Mouse (Mus musculus) left cerebral cortex, postnatal 4 days (tissue): ENCODE results near the gene Eif4a1. TPM values are rescaled to one million over a fixed set of nuclear protein-coding genes. Genes with fewer than 3 reads are reported as not detected.

Source experiments
- DNase-seq: peaks from one replicate; pipeline ENCODE4 v3.0.0-alpha.2; 2022
- intact Hi-C: fragments of 180-260 bp; cut with DNase I; formaldehyde crosslinking; loops from one replicate; pipeline ENCODE4 v1.15.1; 2025
- total RNA-seq, 2 experiments: library from RNA; stranded (reverse); gene quantifications; 2 replicates each; pipeline ENCODE4 v1.2.3; 2021

Gene Eif4a1
- total RNA-seq, 2 experiments from 2014 or later = 661 to 680 TPM

DNA sequence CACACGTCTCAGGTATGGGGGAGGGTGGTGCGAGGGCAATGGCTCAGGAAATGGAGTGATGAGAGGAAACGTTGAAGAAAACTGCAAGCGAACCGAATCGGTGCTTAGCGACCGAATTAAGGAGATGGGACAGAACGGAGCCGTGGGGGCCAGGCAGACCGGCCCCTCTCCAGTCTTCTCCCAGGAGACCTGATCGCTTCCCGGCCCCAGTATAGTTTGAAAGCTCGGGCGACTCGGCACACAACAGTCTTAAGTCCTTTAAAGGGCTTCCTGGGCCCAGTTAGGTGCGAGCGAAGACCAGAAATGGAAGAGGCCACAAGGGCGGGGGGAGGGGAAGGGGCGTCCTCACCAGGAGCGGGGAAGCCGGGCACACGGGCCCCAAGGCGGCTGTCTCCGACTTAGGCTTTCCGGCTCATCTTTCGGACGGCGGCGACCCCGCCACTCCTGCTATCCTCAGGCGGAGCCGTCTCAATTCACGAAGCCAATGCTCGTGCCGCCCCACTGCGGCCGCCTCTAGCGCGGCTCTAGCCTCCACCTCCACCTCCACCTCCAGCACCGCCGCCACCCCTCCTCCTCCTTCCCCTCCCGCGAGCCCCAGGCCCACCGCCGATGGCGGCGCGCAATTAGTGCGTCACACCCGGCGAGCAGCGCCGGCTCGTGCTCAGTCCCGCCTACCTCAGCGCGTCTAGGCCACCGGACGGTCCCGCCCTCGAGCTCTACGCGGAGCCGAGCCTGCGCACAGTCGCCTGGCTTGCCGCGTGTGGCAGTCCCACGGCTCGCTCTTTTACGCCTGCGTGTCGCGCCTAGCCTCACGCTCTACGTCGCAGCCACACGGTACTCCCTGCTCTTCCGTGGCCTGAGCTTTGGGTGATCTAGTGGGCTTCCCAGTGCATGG is 9.3 kb upstream of the Eif4a1 start, which contains the start of gene Senp3:
TSS of gene Senp3 (minus strand) at position 771 of the 895 bp plus-strand sequence.
- intact Hi-C loops = loop anchor here (5.0 kb wide), 1 partner anchor 76 kb away; the partner anchor contains the start of gene Polr2a
- peak; percentile 98 for DNase-seq

DNA sequence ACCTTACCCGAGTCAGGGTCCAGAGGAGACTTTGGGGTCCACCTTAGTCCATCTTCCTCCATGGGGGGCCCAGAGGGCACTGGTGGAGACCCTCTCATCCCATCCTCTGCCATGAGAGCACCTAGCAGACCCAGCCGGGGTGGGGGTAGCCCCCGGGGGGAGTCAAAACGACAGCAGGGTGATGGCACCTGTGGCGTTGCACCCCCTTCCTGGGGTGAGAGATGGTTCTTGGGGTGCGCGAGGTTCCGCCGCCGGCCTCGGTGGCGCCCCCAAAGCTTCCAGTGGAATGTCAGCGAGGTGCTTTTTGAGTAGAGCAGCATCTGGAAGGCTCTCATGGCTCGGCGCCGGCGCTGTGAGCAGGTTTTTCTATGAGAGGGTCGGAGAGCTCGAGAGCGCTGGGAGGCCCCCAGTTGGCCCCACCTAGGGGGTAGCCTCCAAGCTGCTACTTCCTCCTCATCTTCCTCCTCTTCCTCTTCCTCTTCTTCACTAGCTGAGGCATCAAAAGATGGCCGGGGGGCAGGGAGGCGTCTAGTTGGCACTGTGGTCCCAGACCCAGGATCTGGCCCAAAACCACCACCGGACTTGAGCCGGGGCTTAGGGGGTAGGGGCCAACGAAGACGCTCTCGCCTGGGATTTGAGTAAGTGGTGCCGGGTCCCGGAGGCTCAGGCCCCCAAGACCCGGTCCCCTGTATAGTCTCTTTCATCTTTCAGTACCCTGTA is 8.1 kb upstream of the Eif4a1 start:
- DNase-seq = no peak
- intact Hi-C loops = loop anchor here (5.0 kb wide), 1 partner anchor 77 kb away; the partner anchor contains the start of gene Polr2a

DNA sequence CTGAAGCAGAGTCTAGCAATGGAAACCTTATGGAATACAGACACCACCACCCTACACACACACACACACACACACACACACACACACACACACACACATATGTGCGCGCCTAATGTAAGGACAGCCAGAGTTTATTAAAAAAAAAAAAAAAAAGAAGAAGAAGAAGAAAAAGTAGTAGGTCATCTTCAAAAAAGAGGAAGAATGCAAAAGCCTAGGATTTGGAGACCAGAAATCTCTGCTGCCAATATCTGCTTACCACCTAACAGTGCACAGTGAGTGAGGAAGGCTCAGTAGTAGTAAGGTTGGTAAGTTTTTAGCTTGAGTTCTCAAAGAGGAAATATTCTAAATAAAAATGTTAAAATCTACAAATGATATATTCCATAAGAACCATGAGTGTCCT is 6.9 kb upstream of the Eif4a1 start:
- intact Hi-C loops = no loop called here
- DNase-seq = no peak

DNA sequence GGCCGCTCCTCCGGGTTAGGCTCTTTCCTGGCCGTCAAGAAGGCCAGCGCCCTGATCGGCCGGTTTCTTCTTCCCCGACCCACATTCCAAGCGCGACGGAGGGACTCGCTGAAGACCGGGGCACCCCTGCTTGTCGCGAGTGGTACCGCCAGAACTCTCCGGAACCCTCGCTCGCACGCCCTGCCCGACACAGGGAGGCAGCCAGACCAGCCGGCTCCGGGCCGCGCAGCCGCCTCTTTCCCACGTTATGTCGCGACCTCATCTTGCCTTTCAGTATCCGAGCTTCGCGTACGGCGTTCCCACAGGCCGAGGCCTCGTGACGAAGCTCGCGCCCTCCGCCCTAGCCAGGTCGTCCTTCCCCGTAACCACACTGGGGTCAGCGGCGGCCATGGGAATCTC is 498 bp downstream of the Eif4a1 start:
- DNase-seq = no peak
- intact Hi-C loops = no loop called here

DNA sequence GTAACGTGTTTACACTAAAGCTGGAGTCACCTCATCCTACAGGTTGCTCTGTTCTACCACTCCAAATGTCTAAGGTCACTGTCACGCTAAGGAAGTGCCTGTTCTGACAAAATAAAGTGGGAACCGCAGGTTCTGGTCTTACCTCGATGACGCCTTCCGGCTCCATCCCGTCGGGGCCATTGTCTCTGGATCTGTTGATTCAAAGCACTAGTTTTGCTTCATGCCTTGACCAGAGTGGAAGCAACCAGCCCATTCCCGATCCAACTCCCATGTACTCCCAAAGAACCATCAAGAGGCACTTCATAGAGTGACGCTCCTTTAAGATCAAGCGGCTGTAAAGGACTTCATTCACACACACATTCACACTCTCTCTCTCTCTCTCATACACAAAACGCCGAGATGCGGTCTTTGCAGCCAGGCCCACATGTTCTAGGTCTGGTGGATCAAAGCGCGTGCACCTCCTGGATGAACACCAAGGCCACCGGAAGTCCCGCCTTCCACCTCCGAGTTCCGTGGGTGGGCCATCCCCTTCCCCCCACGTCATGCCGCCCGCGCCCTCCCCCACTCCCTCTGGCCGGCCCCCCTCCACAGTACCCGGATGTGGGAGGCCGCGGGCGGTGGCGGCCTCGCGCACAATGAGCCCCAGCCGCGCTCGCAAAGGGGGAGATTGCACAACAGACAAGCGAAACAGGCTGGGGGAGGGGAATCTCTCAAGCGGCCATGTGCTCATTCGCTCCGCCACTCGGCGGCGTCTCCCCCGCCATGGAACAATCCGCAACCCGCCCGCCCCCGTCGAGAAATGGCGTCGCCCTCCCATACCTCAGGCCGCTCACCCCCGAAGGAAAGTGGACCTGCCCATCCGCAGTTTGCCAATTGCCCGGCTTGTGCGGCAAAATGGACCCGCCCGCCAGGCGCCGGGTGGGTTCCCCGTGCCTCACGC is 1.2 kb downstream of the Eif4a1 start:
- intact Hi-C loops = no loop called here
- DNase-seq = peak; percentile 97

DNA sequence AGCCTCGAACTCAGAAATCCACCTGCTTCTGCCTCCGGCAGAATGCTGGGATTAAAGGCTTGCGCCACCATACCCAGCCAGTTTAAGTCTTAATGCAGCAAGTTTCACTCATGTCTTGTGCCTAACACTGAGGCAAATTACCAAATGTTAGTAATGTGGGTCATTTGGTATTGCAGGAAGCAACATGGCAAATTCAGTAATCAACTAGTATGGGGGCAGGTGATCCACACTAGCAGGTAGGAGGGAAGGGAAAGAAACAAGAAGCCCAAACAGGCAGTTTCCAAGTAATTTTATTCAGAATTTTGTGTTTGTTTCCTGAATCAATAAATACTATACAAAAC is 5.6 kb downstream of the Eif4a1 start:
- intact Hi-C loops = no loop called here
- no peak for DNase-seq

DNA sequence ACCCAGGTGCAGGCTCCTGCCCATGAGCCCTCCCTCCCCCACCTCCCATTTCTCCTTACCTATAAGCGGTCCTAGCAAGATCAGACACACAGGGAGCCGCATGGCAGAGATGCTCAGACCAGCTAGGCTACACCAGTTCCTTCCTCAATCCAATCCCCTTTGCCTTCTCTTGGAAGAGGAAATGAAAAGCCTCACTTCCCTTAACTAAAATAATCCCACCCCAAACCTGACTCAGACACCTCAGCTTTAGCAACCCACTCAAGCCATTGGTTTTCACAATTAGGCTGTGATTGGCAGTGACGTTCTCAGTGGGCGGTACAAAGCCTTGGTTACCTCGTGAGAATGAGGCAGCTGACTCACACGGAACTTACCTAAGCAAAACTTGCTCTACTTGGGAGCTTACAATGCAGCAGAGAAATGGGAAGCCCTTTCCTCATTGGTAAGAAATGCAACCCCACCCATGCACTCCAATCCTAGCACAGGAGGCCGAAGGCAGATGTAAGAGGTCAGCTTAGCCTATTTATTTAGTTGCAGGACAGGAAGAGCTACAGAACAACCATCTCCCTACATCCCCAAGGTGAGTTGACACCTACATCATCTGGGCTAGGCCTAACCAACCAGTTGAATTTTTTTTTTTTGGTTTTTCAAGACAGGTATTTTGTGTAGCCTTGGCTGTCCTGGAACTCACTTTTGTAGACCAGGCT is 6.1 kb downstream of the Eif4a1 start, which contains the start of gene Cd68:
TSS of gene Cd68 (minus strand) at position 193 of the 704 bp plus-strand sequence.
- intact Hi-C loops = no loop called here
- DNase-seq = no peak

DNA sequence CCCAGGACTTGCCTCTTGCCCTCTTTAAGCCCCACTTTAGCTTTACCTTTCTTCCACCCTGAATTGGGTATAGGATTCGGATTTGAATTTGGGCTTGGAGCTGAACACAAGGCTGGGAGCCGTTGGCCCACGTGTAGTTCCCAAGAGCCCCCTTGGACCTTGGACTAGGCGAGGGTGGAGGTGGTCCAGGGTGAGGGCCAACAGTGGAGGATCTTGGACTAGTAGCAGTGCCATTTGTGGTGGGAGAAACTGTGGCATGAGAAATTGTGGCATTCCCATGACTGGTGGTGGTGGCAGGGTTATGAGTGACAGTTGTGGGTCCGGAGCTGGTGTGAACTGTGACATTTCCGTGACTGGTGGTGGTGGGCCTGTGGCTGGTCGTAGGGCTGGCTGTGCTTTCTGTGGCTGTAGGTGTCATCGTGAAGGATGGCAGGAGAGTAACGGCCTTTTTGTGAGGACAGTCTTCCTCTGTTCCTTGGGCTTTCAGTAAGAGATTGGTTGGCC is 6.7 kb downstream of the Eif4a1 start:
- no peak for DNase-seq
- intact Hi-C loops = no loop called here

DNA sequence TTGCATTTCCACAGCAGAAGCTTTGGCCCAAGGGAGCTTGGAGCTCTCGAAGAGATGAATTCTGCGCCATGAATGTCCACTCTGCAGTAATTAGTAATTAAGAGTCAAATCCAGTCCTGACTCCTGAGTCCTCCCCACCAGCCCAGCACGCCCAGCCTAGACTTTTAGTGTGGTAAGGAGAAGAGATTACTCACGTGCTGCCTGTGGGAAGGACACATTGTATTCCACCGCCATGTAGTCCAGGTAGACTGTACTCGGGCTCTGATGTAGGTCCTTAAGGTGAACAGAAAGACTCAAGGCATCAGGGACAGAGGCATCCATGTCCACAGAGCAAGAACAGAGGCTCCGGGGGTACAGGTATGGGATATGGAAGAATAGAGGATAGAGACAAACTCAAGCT is 7.4 kb downstream of the Eif4a1 start:
- intact Hi-C loops = no loop called here
- no peak for DNase-seq

DNA sequence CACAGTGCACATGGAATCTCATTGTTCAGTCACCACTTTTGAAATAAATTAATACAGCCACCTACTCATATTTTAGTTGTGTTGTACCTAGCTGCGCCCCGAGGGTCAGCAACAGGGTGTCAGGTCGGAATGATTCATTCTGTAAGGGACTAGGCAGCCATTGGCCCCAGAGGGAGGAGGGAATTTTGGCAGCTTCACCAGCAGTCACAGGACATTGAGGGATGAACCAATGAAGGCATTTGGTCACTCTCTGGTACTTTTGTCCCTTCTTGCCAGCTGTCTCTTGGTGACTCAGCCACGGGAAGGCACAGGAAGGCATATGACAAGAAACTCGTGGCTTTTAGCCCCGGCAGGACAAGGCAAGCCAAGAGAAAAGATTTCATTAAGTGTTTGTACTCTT is 8.4 kb downstream of the Eif4a1 start:
- intact Hi-C loops = no loop called here
- no peak for DNase-seq

DNA sequence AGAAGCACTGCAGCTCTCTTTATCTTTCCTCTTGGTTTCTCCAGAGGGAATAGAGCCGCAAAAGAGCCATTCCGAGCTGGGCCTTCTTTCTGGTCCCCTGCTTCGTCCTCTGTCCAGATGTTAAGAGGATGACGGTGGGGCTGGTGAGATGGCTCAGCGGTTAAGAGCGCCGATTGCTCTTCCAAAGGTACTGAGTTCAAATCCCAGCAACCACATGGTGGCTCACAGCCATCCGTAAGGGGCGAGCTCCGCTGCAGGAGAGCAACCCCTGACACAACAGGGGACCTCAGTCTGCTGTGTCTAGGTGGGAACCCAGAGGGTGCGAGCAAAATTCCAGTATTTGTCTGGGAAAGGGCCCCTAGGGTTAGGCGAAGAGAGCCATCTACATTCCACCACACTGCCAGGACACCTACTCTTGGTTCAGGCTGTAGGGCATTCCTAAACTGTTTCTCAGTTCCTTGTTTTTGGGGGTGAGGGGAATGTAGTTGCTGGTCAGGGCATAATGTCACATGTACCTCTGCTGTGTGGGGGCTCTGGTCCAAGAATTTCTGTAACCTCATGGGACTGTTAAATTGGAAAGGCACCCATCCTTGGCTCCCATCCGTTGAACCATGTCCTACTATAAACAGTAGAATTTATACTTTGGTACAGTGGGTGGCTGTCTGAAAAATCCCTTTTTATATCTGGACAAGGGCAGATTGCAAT is 9.1 kb downstream of the Eif4a1 start:
- DNase-seq = no peak
- intact Hi-C loops = no loop called here

DNA sequence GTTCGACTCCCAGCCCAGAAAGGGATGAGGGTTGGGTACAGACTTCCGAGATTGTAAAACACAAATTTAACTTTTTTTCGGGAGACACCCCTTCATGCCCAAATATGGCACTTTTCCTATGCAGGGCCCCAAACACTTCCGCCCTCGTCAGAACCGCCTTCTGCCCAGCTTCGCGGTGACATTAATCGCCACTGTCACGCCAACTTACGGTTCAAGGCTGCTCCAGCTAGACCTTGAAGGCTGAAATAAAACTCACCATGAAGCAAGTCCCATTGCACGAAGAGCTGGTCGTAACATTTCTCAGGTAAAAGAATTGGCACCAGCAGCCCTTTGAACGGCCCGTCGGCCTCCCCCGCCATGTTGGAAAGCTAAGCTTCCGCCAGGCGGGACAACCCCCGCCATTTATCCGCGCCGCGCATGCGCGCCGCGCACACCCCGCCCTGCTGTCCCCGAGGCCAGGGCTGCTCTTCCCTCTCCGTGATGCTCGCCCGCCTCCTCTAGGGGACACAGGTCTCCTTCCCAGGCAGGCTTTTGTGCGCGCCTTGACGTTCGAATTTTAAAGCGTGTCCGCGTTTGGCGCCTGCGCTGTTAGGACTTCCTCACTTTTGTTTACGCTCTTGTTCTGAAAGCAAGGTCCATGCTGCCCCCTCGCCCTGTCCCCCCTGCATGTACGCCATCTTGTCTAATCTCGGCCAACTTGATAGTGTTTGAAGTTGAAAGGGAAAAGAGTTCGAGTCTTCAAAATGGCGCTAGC is 9.8 kb downstream of the Eif4a1 start, which contains the start of gene Mpdu1:
TSS of gene Mpdu1 (minus strand) at position 430 of the 754 bp plus-strand sequence.
- intact Hi-C loops = no loop called here
- peak; percentile 97 for DNase-seq

DNA sequence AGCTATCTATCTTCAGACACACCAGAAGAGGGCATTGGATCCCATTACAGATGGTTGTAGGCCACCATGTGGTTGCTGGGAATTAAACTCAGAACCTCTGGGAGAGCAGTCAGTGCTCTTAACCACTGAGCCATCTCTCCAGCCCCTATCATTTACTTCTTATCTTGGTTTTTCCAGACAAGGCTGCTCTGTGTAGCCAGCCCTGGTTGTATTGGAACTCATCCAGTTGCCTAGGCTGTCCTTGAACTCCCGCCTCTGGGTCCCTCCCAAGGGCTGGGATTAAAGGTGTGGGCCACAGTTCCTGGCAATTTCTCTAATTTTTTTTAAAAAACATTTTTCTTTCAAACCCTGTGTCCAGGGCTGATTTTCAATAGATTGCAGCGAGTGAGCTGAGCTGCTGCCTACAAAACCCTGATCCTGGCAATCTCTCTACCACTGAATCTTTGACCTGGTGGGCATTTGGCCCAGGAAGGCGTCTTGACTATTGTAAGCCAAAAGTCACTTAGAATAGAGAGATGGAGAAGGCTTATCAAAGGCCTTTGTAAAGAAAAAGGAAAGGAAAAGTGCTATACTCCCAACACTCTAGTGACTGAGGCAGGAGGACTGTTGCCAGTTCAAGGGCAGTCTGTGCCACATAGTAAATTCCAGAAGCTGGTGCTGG is 10.9 kb downstream of the Eif4a1 start:
- intact Hi-C loops = no loop called here
- no peak for DNase-seq

DNA sequence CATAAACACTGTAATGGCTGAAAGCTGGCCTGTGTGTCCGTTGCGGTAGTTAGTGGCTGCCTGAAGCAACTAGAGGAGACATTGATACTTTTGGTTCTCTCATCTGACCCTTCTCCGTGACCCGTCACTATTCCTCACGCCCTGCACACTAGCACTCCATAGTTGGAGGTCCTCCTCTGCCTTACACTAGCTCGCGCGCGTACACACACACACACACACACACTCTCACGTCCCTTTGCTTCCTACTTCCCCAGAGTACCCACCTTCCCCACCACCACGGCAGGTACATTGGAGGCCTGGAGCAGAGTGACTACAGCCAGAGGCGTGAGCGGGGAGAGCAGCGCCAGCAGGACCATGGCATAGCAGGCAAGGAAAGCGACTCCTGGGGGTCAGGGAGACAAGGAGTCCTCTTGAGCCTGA is 14.8 kb downstream of the Eif4a1 start:
- DNase-seq = no peak
- intact Hi-C loops = no loop called here

DNA sequence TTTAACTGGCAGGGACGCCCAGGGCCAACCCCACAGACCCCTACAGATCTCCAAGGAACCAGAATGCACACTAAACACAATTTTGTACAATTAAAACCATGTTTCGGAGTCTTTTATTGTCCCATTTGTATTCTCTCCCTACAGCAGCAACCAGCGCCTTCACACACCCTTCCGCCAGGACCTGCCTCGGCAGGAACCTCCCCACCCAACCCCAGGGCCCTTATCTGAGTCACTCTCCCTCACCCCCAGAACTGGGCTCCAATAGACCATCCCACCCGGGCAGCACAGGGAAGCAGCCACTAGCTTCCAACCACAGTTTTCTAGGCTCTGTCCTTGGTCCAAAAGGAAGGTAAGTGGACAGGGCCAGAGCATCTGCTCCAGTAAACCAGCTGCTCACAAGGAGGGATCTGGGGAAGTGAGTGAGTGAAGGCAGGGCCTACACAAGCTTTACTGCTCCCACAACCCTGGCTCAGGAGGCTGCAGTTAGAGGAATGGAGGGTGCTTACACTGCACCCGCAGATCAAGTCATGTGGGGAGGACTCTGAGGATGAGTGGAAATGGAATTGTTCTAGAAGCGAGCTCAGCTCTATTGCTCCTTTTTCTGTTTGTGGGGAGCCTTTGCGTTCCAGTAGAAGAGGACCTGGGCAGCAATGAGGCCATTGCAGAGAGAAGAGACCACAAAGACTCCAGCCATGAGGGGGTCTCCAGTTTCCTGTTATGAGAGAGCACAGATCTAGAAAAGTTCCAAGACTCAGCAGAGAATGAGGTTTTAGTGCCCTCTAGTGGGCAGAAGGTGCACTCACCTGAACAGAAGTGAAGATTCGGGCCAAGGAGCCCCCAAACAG is 15.4 kb downstream of the Eif4a1 start:
- no peak for DNase-seq
- intact Hi-C loops = no loop called here

DNA sequence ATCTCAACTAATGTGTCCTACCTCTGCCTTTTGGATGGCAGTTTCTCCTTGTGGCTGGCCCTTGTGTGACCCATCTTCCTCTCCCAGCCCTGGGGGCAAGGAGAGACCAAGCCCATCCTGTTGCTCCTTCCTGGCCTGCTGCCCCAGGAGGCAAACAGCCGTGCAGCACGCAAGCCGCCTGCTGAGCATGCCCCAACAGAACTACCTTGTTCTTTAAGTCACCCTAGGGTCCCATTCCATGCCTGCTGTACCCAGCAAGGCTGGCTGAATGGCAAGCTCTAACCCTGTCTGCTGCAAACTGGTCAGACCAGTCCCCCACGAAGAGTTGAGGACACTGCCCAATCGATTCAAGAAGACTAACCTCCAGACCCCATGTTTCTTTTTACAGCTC is 16.2 kb downstream of the Eif4a1 start:
- intact Hi-C loops = no loop called here
- no peak for DNase-seq
